Comparison of ENCODE assay signal across 17 mouse cellular contexts in genomic region chr2:144553905-144554304, GRCm38 (mm10).
"Had no signal": no experiment of that assay in that cellular context is flagged by ENCODE, and none has a peak within 500 bp of the region (broad histone marks: within the 10 kb centered on the region; RNA-seq: fewer than 3 reads in every experiment).

No protein-coding gene starts in this region.

- H3K9me3 ChIP-seq: neural tube, embryonic 12.5 days; neural tube, embryonic 13.5 days; neural tube, embryonic 15.5 days; stomach, embryonic 15.5 days had no signal

- H3K36me3 ChIP-seq: neural tube, embryonic 12.5 days; neural tube, embryonic 13.5 days; stomach, embryonic 15.5 days had no signal

- H3K4me3 ChIP-seq: neural tube, embryonic 12.5 days; neural tube, embryonic 13.5 days; neural tube, embryonic 15.5 days; stomach, embryonic 15.5 days had no signal

- H3K27ac ChIP-seq: neural tube, embryonic 12.5 days; neural tube, embryonic 13.5 days; neural tube, embryonic 15.5 days; stomach, embryonic 15.5 days; stomach, postnatal 0 days had no signal

- H3K9ac ChIP-seq: neural tube, embryonic 12.5 days; neural tube, embryonic 13.5 days; neural tube, embryonic 15.5 days; stomach, embryonic 15.5 days had no signal

- H3K27me3 ChIP-seq: neural tube, embryonic 12.5 days; neural tube, embryonic 13.5 days; neural tube, embryonic 15.5 days; stomach, embryonic 15.5 days had no signal

- H3K4me2 ChIP-seq: neural tube, embryonic 12.5 days; neural tube, embryonic 13.5 days; neural tube, embryonic 15.5 days; stomach, embryonic 15.5 days had no signal

- DNase-seq: retina, postnatal 1 day; right cerebral cortex, adult 18-20 months; right cerebral cortex, postnatal 14 days; right cerebral cortex, postnatal 25 days; right cerebral cortex, postnatal 4 days; spleen, adult 18-20 months; thymus, adult 18-20 months; thymus, adult 2 months; thymus, postnatal 14 days; thymus, postnatal 25 days; thymus, postnatal 36 days; thymus, postnatal 4 days had no signal
